Mouse (Mus musculus): ENCODE measurements at regions not wholly inside any gene's neighbourhood (a gene's known extent, or its start where the extent isn't known, plus 50 kb on each side); places are given as distances from the start of the nearest gene placed in this dataset.
A peak's percentile ranks its signal among the peaks of the same experiment; 100 is the strongest.
"Not testable (repeated sequence)": the region's sequence is repeated elsewhere in the genome, so short reads cannot be mapped to it uniquely, and the experiment has no call there.

GRCm38 (mm10) chr7:60293556-60293955, 153.5 kb upstream of the Snrpn start:
- no peak for DNase-seq (ENCODE audit: low spot score in 2 of 2)
- intact Hi-C loops (cut with DNase I), result no loop called here

GRCm38 (mm10) chr7:60244187-60244866, 104.3 kb upstream of the Snrpn start:
- intact Hi-C loops (cut with DNase I), result loop anchor here (2.0 kb wide), 1 partner anchor 240 kb away; the partner anchor contains the start of genes Gm38393 and Snurf
- DNase-seq (ENCODE audit: low spot score in 2 of 2), result peak; percentile 3 to 13

- intact Hi-C loops (cut with DNase I), result loop anchor here (2.0 kb wide), 1 partner anchor 239 kb away; the partner anchor contains the start of genes Gm38393 and Snurf
- peak; percentile 30 to 46 for DNase-seq (ENCODE audit: low spot score in 2 of 2)
These were observed 103.7 kb upstream of the Snrpn start for GRCm38 (mm10) chr7:60243746-60244145.

GRCm38 (mm10) chr7:60238595-60239195, 98.7 kb upstream of the Snrpn start:
- peak; percentile 14 to 21 for DNase-seq (ENCODE audit: low spot score in 2 of 2)
- intact Hi-C loops (cut with DNase I), result not testable (repeated sequence)

GRCm38 (mm10) chr7:60216358-60217273, 76.6 kb upstream of the Snrpn start:
- intact Hi-C loops (cut with DNase I), result not testable (repeated sequence)
- peak; percentile 36 to 48 for DNase-seq (ENCODE audit: low spot score in 2 of 2)
